Mouse (Mus musculus) frontal cortex, adult 2 months (tissue): Measurements from ENCODE around the gene Slc30a9. TPM values are rescaled to one million over a fixed set of nuclear protein-coding genes. Genes with fewer than 3 reads are reported as not detected.

Experiments
- DNase-seq, 2 experiments: peaks; one replicate each; pipeline ENCODE4 v3.0.0; 2022; ENCODE audit warnings: low spot score in 1 of 2; ENCODE audit errors: extremely low spot score in 1 of 2
- polyA plus RNA-seq: library from polyadenylated mRNA; depleted of rRNA; stranded (reverse); fragments of >200 nt; gene quantifications from 2 replicates; pipeline ENCODE4 v1.2.3, GENCODE M21; 2012; rRNA removed

The Slc30a9 gene
- 118 and 126 TPM in 2 replicates for polyA plus RNA-seq

GRCm38 (mm10) chr5:67306698-67307521 lies at the start of gene Slc30a9:
Gene Slc30a9 (plus strand): TSS chr5:67306955.
- DNase-seq, result peak; percentile 79 to 92

DNA sequence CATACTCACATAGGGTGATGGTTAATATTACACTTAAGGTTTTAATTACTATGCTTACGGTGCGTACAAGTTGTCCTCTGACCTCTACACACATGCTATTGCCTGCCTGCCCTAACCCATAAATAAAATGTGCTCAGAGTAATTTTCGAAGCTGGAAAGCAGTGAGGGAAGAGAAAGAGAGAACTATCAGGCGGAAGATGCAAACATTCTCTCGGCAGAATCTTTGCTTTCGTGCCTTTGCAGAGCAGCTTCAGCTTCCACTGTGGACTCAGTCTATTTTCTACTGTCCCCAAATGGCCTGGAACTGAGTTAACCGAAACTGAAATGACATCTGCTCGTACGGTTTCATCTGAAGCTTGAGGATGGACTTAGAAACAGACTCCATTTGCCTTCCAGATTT lies 48.3 kb upstream of the Slc30a9 start:
- DNase-seq, result peak in 1 of 2 experiments; percentile 12

- no peak for DNase-seq
These were observed 46.6 kb upstream of the Slc30a9 start for GRCm38 (mm10) chr5:67260159-67260530.

GRCm38 (mm10) chr5:67260531-67261371 lies 46.0 kb upstream of the Slc30a9 start, which contains the start of gene Tmem33:
Gene Tmem33 (plus strand): TSS chr5:67260565.
- peak; percentile 89 to 97 for DNase-seq

DNA sequence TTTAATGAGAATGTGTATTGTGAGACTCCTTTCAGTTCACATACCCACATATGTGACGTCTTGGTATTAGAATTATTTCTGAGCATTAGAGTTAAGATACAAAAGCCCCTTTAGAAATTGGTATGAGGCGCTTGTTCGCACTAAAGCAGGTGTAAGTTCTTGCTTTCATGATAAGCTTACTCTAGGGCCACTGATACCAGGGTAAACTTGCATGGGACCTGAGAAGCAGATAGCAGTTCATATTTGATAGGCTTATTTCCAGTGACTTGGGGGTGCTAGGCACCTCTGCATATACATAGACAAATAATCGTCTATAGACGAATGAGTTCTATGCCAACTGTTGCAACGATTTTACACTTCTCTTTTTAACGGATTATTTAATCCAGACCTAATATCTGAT lies 43.8 kb upstream of the Slc30a9 start:
- no peak for DNase-seq

GRCm38 (mm10) chr5:67266106-67266505 lies 40.6 kb upstream of the Slc30a9 start:
- no peak for DNase-seq

- DNase-seq, result no peak
These were observed 37.4 kb upstream of the Slc30a9 start for GRCm38 (mm10) chr5:67269309-67269708.

GRCm38 (mm10) chr5:67279407-67279806 lies 27.3 kb upstream of the Slc30a9 start:
- no peak for DNase-seq

DNA sequence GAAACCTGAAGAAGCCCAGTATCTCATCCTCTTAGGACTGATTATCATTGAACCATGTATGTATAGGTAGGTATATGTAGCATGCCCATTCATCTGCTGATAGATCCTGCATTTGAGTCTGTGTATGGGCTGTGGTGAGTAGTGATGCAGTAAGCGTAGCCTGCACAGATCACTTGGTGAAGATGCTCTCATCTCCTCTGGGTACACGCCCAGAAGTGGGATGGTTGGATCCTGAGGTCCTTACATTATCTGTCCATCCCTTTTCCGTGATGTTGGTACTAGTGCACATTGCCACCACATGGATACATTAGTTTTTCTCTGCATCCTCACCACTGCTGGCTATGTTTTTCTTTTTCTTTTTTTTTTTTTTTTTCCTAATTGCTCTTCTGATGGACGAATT lies 26.9 kb upstream of the Slc30a9 start:
- no peak for DNase-seq

DNA sequence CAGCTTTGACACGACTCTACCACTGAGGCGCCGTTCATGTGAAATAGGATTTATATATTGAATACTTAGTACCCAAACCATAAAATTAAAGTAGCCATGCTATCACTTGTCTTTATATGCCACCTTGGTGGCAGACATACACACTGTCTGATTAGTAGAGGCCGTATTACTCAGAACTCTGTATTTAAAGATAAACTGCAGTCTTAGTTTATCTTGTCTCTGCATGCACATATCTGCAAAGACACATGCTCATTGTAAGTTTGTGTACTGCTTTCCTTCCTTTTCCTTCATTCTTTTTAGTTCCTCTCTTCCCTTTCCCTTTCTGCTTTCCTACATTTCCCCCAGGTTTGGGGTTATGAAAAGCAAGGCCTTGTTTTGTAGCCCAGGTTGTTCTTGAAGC lies 26.4 kb upstream of the Slc30a9 start:
- DNase-seq, result no peak

GRCm38 (mm10) chr5:67295029-67295428 lies 11.7 kb upstream of the Slc30a9 start:
- DNase-seq, result no peak

GRCm38 (mm10) chr5:67295682-67296081 lies 11.1 kb upstream of the Slc30a9 start:
- peak in 1 of 2 experiments; percentile 37 for DNase-seq

DNA sequence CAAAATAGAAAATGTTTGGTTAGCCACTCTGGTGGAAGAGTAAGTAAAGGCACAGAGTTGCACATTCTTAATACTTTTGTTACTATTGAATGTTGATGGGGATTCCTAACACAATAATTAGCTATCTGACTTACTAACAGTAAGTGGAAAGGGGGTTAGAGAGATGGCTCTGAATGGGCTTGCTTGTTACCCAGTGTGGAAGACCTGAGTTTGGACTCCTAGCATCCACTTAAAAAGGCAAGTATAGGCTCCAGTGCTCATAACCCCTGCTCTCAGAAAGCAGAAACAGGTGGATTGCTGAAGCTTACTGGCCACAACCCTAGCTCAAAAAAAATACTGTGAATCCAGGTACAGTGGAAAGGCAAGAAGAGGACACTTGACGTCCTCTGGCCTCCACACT lies 10.6 kb upstream of the Slc30a9 start:
- DNase-seq, result no peak

DNA sequence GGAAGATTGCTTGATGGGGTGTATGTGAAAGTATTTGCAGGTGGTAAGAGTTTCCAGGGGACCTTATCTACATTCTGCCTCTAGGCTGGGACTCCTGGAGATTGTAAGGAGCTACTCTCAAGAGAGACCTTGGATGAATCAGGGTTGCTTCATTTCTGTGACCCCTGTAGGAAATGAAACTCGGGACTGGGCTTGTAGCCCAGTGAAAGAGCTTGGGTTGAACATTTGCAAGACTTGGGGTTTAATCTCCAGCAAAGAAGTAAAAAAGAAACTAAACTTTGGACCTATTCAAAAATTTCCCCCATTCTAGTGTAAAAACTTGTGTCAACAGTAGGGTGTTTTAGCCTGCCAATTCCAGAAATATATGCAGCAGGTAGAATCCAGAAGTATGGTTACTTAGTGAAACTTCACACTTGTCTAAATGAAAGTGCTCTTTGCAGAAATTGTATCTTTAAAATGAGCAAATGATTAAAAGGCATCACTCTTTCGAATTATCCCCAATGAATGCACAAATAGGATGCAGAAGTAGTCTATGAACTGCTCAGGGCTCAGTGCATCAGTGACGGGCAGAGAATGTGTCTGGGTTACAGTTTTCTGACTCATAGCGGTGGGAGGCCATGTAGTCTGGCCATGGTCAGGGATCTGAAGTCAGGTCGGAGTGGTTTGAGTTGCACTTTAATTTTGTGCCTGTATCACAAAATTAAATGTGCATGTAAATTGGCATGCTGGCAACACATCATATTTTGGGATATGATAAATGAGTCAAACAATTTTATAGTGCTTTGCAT lies 9.5 kb upstream of the Slc30a9 start:
- no peak for DNase-seq

DNA sequence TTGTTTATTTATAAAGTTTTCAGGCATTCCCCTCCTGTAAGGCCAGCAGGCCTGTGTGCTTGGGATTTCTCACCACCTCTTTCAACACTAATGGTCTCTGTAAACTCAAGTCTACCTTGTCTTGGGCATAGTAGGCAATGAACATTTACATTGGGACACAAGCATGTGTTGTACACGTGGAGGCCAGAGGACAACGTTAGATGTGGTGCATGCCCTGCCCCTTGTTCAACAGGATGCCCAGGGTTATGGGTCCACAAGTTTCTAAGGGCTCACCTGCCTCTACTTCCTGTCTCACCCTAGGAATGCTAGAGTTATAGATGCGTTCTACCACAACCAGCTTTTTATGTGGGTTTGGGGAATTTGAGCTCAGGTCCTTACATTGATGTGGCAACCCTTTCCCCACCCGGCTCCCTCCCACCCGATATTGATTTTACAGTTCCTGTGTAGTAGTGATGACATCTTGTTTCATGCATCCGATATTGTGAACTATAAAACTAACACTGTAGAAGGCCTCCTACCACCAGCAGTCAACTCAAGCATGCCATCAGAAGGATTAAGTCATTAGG lies 6.8 kb upstream of the Slc30a9 start:
- DNase-seq, result no peak

GRCm38 (mm10) chr5:67300926-67301597 lies 5.7 kb upstream of the Slc30a9 start:
- no peak for DNase-seq

- DNase-seq, result no peak
These were observed 4.9 kb upstream of the Slc30a9 start for GRCm38 (mm10) chr5:67301722-67302331.

GRCm38 (mm10) chr5:67303816-67304215 lies 2.9 kb upstream of the Slc30a9 start:
- DNase-seq, result no peak

DNA sequence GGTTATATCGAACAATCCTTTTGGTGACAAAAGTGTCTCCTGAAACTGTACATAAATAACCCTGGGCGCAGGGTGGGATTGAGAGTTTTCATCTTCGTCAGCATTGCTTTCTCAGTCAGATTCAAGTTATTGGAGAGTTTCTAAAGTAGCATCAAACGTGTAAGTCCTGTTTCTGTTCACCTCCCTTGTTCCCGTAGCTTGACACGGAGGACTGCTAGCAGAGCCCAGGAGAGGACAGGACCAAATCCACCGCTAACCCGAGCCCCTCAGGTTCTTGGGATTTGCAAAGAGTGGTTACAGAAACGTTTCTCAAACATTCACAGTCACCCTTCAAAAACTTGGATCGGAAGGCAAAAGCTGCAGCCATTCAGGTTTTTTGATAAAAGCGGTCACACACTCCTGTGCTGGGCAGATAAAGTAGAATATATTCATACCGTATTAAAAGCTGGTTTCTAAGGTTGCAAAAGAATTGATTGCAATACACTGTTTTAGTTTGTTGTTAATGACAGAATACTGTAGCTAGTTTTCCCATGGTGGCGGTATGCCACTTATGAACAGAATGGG lies 986 bp downstream of the Slc30a9 start:
- DNase-seq, result no peak
